Mouse (Mus musculus) embryonic facial prominence, embryonic 11.5 days (tissue): Measurements from ENCODE around the gene Exosc1. TPM values are rescaled to one million over a fixed set of nuclear protein-coding genes. Genes with fewer than 3 reads are reported as not detected.

Source experiments
- ATAC-seq: fragments of 200-750 bp; cut with Nextera tagmentation; replicated peaks from 2 replicates; pipeline ENCODE4 v1.8.0; 2017; ENCODE audit warnings: low read depth; ENCODE audit not compliant: insufficient number of reproducible peaks, low FRiP score, low TSS enrichment
- DNase-seq: peaks from one replicate; pipeline ENCODE4 v3.0.0-alpha.2; 2015; ENCODE audit warnings: low spot score
- H3K27ac ChIP-seq: fragments of 300-500 bp; sonication (generic); replicated peaks from 2 replicates; pipeline ENCODE4 v1.5.1; 2014; ENCODE audit warnings: mild to moderate bottlenecking, low read depth, low read length, control low read depth
- H3K27me3 ChIP-seq: fragments of 300-500 bp; sonication (generic); 2 replicates; pipeline ENCODE4 v1.6.1; 2014; ENCODE audit warnings: mild to moderate bottlenecking, low read length, moderate library complexity, mixed read lengths; ENCODE audit not compliant: control insufficient read depth, insufficient read depth
- H3K36me3 ChIP-seq: fragments of 300-500 bp; sonication (generic); replicated peaks from 2 replicates; pipeline ENCODE4 v1.6.1; 2014; ENCODE audit warnings: low read depth, mild to moderate bottlenecking, low read length, moderate library complexity, mixed read lengths; ENCODE audit not compliant: control insufficient read depth, insufficient read depth
- H3K4me1 ChIP-seq: fragments of 300-500 bp; sonication (generic); 2 replicates; pipeline ENCODE4 v1.6.1; 2014; ENCODE audit warnings: low read length, mixed read lengths; ENCODE audit not compliant: control insufficient read depth, insufficient read depth
- H3K4me2 ChIP-seq: fragments of 300-500 bp; sonication (generic); 2 replicates; pipeline ENCODE4 v1.6.1; 2014; ENCODE audit warnings: low read depth, mild to moderate bottlenecking, control low read depth, low read length, moderate library complexity
- H3K4me3 ChIP-seq: fragments of 300-500 bp; sonication (generic); 2 replicates; pipeline ENCODE4 v1.5.1; 2014; ENCODE audit warnings: low read depth, low read length, control low read depth
- H3K9ac ChIP-seq: fragments of 300-500 bp; sonication (generic); replicated peaks from 2 replicates; pipeline ENCODE4 v1.6.1; 2014; ENCODE audit warnings: mild to moderate bottlenecking, control low read depth, low read length
- H3K9me3 ChIP-seq: fragments of 300-500 bp; sonication (generic); replicated peaks from 2 replicates; pipeline ENCODE4 v1.6.1; 2016; ENCODE audit warnings: mild to moderate bottlenecking, low read length, inconsistent platforms, mixed read lengths; ENCODE audit not compliant: control insufficient read depth
- WGBS: fragments of 180-500 bp; shearing (Covaris S2); extraction: QIAGEN DNeasy Blood & Tissue Kit; methylation state at CpG from one replicate; pipeline ENCODE4 v1.1.7; 2014; 5-methylcytosine and 5-hydroxymethylcytosine counted together
- polyA plus RNA-seq: library from polyadenylated mRNA; unstranded; fragments of >200 nt; fragmentation: Nextera tagmentation; extraction: Ambion mirVana; gene quantifications from 2 replicates; pipeline ENCODE4 v1.2.1, GENCODE M21; 2014

Exosc1 gene
- polyA plus RNA-seq, 1 experiment from 2014 or later, result 80.3 TPM

- H3K4me2 ChIP-seq, result no peak overlapping the region
- no peak overlapping the region for H3K9ac ChIP-seq
- 83% methylated on average over 10 of the region's 10 CpGs for WGBS
- H3K4me3 ChIP-seq, result no peak overlapping the region
- no peak overlapping the region for H3K27ac ChIP-seq
- H3K36me3 ChIP-seq, result no peaks in the 10 kb centered on the region
- H3K9me3 ChIP-seq, result no peaks in the 10 kb centered on the region
- DNase-seq (no peak), ATAC-seq (no peak)
- H3K4me1 ChIP-seq, result no peaks in the 10 kb centered on the region
- no peaks in the 10 kb centered on the region for H3K27me3 ChIP-seq
Observed at GRCm38 (mm10) chr19:41902848-41903593, 30.2 kb downstream of the Exosc1 start.

GRCm38 (mm10) chr19:41901696-41902095, 31.5 kb downstream of the Exosc1 start:
- Histone ChIP-seq H3K4me1 (no peaks in the 10 kb centered on the region), H3K4me2 (no peak overlapping the region), H3K36me3 (no peaks in the 10 kb centered on the region), H3K4me3 (no peak overlapping the region), H3K27me3 (no peaks in the 10 kb centered on the region), H3K27ac (no peak overlapping the region), H3K9ac (no peak overlapping the region), H3K9me3 (no peaks in the 10 kb centered on the region)
- WGBS, result 61% methylated on average over 2 of the region's 2 CpGs
- DNase-seq (no peak), ATAC-seq (no peak)

- Histone ChIP-seq H3K4me3 (no peak overlapping the region), H3K27me3 (no peaks in the 10 kb centered on the region), H3K27ac (no peak overlapping the region), H3K9me3 (no peaks in the 10 kb centered on the region), H3K9ac (no peak overlapping the region), H3K4me2 (no peak overlapping the region), H3K4me1 (no peaks in the 10 kb centered on the region), H3K36me3 (no peaks in the 10 kb centered on the region)
- DNase-seq, result no peak
- 84% methylated on average over 8 of the region's 8 CpGs for WGBS
- no peak for ATAC-seq
Observed at GRCm38 (mm10) chr19:41900495-41901090, 32.6 kb downstream of the Exosc1 start.

- Histone ChIP-seq H3K4me3 (no peak overlapping the region), H3K4me2 (no peak overlapping the region), H3K9me3 (no peaks in the 10 kb centered on the region), H3K27me3 (no peaks in the 10 kb centered on the region), H3K4me1 (no peaks in the 10 kb centered on the region), H3K27ac (no peak overlapping the region), H3K36me3 (no peaks in the 10 kb centered on the region), H3K9ac (no peak overlapping the region)
- DNase-seq, result peak; percentile 79
- WGBS, result 41% methylated on average over 4 of the region's 4 CpGs
- ATAC-seq, result no peak
Observed at GRCm38 (mm10) chr19:41898860-41899259, 34.4 kb downstream of the Exosc1 start.

GRCm38 (mm10) chr19:41896319-41896711, 36.9 kb downstream of the Exosc1 start:
- no peaks in the 10 kb centered on the region for H3K36me3 ChIP-seq
- H3K4me2 ChIP-seq, result peak overlapping the region; percentile 65
- 21% methylated on average over 18 of the region's 18 CpGs for WGBS
- ATAC-seq, result no peak
- H3K9me3 ChIP-seq, result no peaks in the 10 kb centered on the region
- no peak for DNase-seq
- no peak overlapping the region for H3K27ac ChIP-seq
- no peak overlapping the region; the same call in 1 of the 2 replicates for H3K9ac ChIP-seq
- peak overlapping the region; percentile 75 for H3K4me3 ChIP-seq
- no peaks in the 10 kb centered on the region for H3K4me1 ChIP-seq
- H3K27me3 ChIP-seq, result no peaks in the 10 kb centered on the region

GRCm38 (mm10) chr19:41895460-41896318, 37.5 kb downstream of the Exosc1 start, which contains the start of gene Rrp12:
TSS of gene Rrp12 (minus strand) at chr19:41896173.
- H3K9me3 ChIP-seq, result no peaks in the 10 kb centered on the region
- no peaks in the 10 kb centered on the region for H3K27me3 ChIP-seq
- peak; percentile 87 for ATAC-seq
- DNase-seq, result peak; percentile 97
- H3K27ac ChIP-seq, result no peak within 1 kb of the TSS
- peak within 1 kb of the TSS; percentile 52 for H3K9ac ChIP-seq
- H3K4me1 ChIP-seq, result no peaks in the 10 kb centered on the region
- no peaks in the 10 kb centered on the region for H3K36me3 ChIP-seq
- WGBS, result 1% methylated on average over 46 of the region's 46 CpGs
- H3K4me2 ChIP-seq, result peak within 1 kb of the TSS; percentile 65
- peak within 1 kb of the TSS; percentile 75 for H3K4me3 ChIP-seq

- no peaks in the 10 kb centered on the region for H3K36me3 ChIP-seq
- H3K27ac ChIP-seq, result no peak overlapping the region
- no peak overlapping the region for H3K9ac ChIP-seq
- 62% methylated on average over 7 of the region's 7 CpGs for whole genome bisulfite sequencing
- no peaks in the 10 kb centered on the region for H3K9me3 ChIP-seq
- DNase-seq (no peak), ATAC-seq (no peak)
- H3K4me1 ChIP-seq, result no peaks in the 10 kb centered on the region
- H3K27me3 ChIP-seq, result no peaks in the 10 kb centered on the region
- peak overlapping the region; percentile 65 for H3K4me2 ChIP-seq
- H3K4me3 ChIP-seq, result peak overlapping the region; percentile 75
Observed at GRCm38 (mm10) chr19:41894959-41895358, 38.3 kb downstream of the Exosc1 start.
